Mouse (Mus musculus): Measurements from ENCODE around the gene Pafah1b2. TPM values are rescaled to one million over a fixed set of nuclear protein-coding genes. Genes with fewer than 3 reads are reported as not detected.

Gene Pafah1b2
- polyA plus RNA-seq, 1 experiment from 2014 or later: 57.6 TPM

DNA sequence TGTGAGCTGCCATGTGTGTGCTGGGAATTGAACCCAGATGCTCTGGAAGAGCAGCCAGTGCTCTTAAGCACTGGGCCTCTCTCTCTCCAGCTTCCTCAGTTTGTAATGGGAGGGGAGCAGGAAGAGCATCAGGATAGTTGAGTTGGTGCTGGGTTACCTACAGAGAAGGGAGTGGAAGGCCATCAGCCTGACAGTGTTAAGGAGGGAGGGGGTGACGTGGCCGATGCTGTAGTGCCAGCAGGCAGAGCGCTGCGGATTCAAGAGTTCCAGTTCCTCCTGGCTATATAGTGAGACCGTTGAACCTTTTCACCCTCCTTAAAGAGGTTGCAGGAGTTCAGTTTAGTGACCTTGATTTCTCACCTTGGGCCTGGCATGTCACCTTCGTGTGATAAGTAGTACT lies 18.5 kb upstream of the Pafah1b2 start:
- Histone ChIP-seq H3K27me3 (ENCODE audit: control insufficient read depth, insufficient read depth, low read depth, low read length) (no peaks in the 10 kb centered on the region), H3K9me3 (replicated peaks; ENCODE audit: control insufficient read depth, low read length) (no peaks in the 10 kb centered on the region), H3K9ac (ENCODE audit: low read depth, low read length) (no peak overlapping the region), H3K4me1 (ENCODE audit: control insufficient read depth, low read depth, low read length) (peaks cover 6% of the 10 kb centered on the region), H3K4me2 (ENCODE audit: low read depth, low read length) (no peak overlapping the region), H3K27ac (ENCODE audit: low read length) (no peak overlapping the region), H3K4me3 (ENCODE audit: low read depth, low read length) (no peak overlapping the region), H3K36me3 (ENCODE audit: control insufficient read depth, insufficient read depth) (no peaks in the 10 kb centered on the region)
- ATAC-seq (ENCODE audit: low read depth): no peak
- WGBS (ENCODE audit: insufficient replicate concordance): 63% methylated on average over 6 of the region's 6 CpGs

DNA sequence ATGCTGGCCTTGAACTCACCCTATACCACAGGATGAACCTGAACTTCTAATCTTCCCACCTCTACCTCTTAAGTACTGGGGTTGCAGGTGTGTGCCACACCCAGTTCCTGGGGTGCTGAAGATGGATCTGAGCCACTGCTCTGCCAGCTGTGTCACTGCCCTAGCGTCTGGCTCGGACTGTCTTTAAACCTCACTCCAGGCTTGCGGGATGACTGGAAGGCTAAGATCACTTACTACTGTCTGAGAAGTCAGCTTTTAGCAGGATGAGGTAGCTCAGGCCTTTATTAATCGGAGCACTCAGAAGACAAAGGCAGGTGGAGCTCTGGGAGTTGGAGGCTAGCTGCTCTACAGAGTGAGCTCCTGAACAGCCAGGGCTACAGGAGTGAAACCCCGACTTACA lies 17.7 kb upstream of the Pafah1b2 start:
- WGBS (ENCODE audit: insufficient replicate concordance): 70% methylated on average over 5 of the region's 5 CpGs
- H3K27ac ChIP-seq (ENCODE audit: low read length): no peak overlapping the region
- no peaks in the 10 kb centered on the region for H3K36me3 ChIP-seq (ENCODE audit: control insufficient read depth, insufficient read depth)
- no peak overlapping the region for H3K9ac ChIP-seq (ENCODE audit: low read depth, low read length)
- no peak overlapping the region for H3K4me3 ChIP-seq (ENCODE audit: low read depth, low read length)
- H3K27me3 ChIP-seq (ENCODE audit: control insufficient read depth, insufficient read depth, low read depth, low read length): no peaks in the 10 kb centered on the region
- ATAC-seq (ENCODE audit: low read depth): no peak
- H3K4me1 ChIP-seq (ENCODE audit: control insufficient read depth, low read depth, low read length): peaks cover 6% of the 10 kb centered on the region
- H3K9me3 ChIP-seq (replicated peaks; ENCODE audit: control insufficient read depth, low read length): no peaks in the 10 kb centered on the region
- H3K4me2 ChIP-seq (ENCODE audit: low read depth, low read length): no peak overlapping the region

DNA sequence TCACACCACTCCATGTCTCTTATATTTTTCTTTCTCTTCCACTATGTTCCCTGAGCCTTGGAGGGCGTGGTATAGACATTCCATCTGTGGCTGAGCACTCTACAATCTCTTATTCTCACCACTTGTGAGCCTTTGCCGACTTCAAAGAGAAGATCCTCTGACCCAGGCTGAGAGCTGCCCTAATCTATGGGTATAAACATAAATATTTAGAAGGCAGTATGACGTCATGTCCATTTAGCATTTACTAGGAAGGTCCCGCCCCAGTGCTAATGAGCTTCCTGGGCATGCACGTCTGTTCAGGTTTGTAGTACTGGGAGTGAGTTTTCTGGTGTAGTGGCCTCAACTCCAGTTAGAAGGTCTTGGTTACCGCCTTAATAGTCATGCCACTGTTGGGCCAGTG lies 17.0 kb upstream of the Pafah1b2 start:
- 63% methylated on average over 6 of the region's 6 CpGs for WGBS (ENCODE audit: insufficient replicate concordance)
- Histone ChIP-seq H3K9ac (ENCODE audit: low read depth, low read length) (no peak overlapping the region), H3K9me3 (replicated peaks; ENCODE audit: control insufficient read depth, low read length) (no peaks in the 10 kb centered on the region), H3K4me2 (ENCODE audit: low read depth, low read length) (no peak overlapping the region), H3K4me1 (ENCODE audit: control insufficient read depth, low read depth, low read length) (peaks cover 6% of the 10 kb centered on the region), H3K27ac (ENCODE audit: low read length) (no peak overlapping the region), H3K27me3 (ENCODE audit: control insufficient read depth, insufficient read depth, low read depth, low read length) (no peaks in the 10 kb centered on the region), H3K36me3 (ENCODE audit: control insufficient read depth, insufficient read depth) (no peaks in the 10 kb centered on the region), H3K4me3 (ENCODE audit: low read depth, low read length) (no peak overlapping the region)
- ATAC-seq (ENCODE audit: low read depth): no peak

DNA sequence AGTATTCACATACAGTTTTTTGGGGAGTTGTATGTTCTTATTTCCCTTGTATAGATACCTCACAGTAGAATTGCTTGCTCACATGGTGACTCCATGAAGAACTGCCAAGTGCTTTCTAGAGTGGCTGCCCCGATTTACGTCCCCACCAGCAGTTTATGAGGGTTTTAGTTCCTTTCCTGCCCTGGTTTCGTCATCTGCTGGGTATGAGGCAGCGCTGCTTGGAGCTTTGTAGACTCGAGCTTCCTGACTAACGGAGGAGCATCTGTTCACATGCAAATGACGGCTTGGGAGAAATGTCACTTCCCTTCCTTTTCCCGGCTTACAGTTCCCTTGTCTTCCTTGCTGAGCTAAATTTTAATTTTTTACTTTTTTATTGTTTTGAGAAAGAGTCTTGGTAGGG lies 15.5 kb upstream of the Pafah1b2 start:
- H3K4me2 ChIP-seq (ENCODE audit: low read depth, low read length): no peak overlapping the region
- 48% methylated on average over 8 of the region's 8 CpGs for WGBS (ENCODE audit: insufficient replicate concordance)
- H3K4me3 ChIP-seq (ENCODE audit: low read depth, low read length): no peak overlapping the region
- peaks cover 6% of the 10 kb centered on the region for H3K4me1 ChIP-seq (ENCODE audit: control insufficient read depth, low read depth, low read length)
- no peak overlapping the region for H3K9ac ChIP-seq (ENCODE audit: low read depth, low read length)
- H3K36me3 ChIP-seq (ENCODE audit: control insufficient read depth, insufficient read depth): no peaks in the 10 kb centered on the region
- no peak for ATAC-seq (ENCODE audit: low read depth)
- no peaks in the 10 kb centered on the region for H3K9me3 ChIP-seq (replicated peaks; ENCODE audit: control insufficient read depth, low read length)
- H3K27ac ChIP-seq (ENCODE audit: low read length): no peak overlapping the region
- H3K27me3 ChIP-seq (ENCODE audit: control insufficient read depth, insufficient read depth, low read depth, low read length): no peaks in the 10 kb centered on the region

GRCm38 (mm10) chr9:46026058-46026849 lies 13.8 kb upstream of the Pafah1b2 start:
- H3K4me2 ChIP-seq (ENCODE audit: low read depth, low read length): no peak overlapping the region
- no peak for ATAC-seq (ENCODE audit: low read depth)
- H3K9me3 ChIP-seq (replicated peaks; ENCODE audit: control insufficient read depth, low read length): no peaks in the 10 kb centered on the region
- peaks cover 4% of the 10 kb centered on the region for H3K4me1 ChIP-seq (ENCODE audit: control insufficient read depth, low read depth, low read length)
- no peaks in the 10 kb centered on the region for H3K36me3 ChIP-seq (ENCODE audit: control insufficient read depth, insufficient read depth)
- no peaks in the 10 kb centered on the region for H3K27me3 ChIP-seq (ENCODE audit: control insufficient read depth, insufficient read depth, low read depth, low read length)
- no peak overlapping the region for H3K4me3 ChIP-seq (ENCODE audit: low read depth, low read length)
- no peak overlapping the region for H3K27ac ChIP-seq (ENCODE audit: low read length)
- no peak overlapping the region for H3K9ac ChIP-seq (ENCODE audit: low read depth, low read length)
- 65% methylated on average over 9 of the region's 9 CpGs for WGBS (ENCODE audit: insufficient replicate concordance)

DNA sequence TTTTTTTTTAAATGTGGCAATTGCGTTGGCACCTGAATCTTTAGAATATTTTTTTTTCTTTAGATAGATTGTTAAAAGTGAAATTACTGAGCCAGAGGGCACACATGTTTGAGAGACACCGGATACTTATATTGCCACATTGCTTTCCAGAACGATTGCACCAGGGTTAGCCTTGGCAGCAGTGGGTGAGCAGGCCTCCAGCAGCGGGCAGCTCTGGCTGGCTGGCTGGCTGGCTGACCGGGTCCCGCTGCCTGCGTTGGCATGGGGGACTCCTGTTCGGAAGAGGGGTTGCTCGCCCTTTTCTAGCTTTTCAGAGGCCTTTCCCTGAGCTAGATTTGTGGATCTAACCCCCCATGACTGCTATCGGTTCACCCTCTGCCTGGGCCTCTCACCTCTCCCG lies 11.1 kb upstream of the Pafah1b2 start:
- 74% methylated on average over 11 of the region's 11 CpGs for WGBS (ENCODE audit: insufficient replicate concordance)
- H3K9me3 ChIP-seq (replicated peaks; ENCODE audit: control insufficient read depth, low read length): no peaks in the 10 kb centered on the region
- H3K36me3 ChIP-seq (ENCODE audit: control insufficient read depth, insufficient read depth): no peaks in the 10 kb centered on the region
- no peak overlapping the region for H3K4me2 ChIP-seq (ENCODE audit: low read depth, low read length)
- no peaks in the 10 kb centered on the region; the same call in 1 of the 2 replicates for H3K4me1 ChIP-seq (ENCODE audit: control insufficient read depth, low read depth, low read length)
- no peak overlapping the region for H3K9ac ChIP-seq (ENCODE audit: low read depth, low read length)
- H3K4me3 ChIP-seq (ENCODE audit: low read depth, low read length): no peak overlapping the region
- no peak for ATAC-seq (ENCODE audit: low read depth)
- H3K27ac ChIP-seq (ENCODE audit: low read length): no peak overlapping the region
- no peaks in the 10 kb centered on the region for H3K27me3 ChIP-seq (ENCODE audit: control insufficient read depth, insufficient read depth, low read depth, low read length)

GRCm38 (mm10) chr9:46019975-46020374 lies 7.5 kb upstream of the Pafah1b2 start:
- Histone ChIP-seq H3K27ac (ENCODE audit: low read length) (no peak overlapping the region), H3K4me2 (ENCODE audit: low read depth, low read length) (no peak overlapping the region), H3K36me3 (ENCODE audit: control insufficient read depth, insufficient read depth) (no peaks in the 10 kb centered on the region), H3K4me1 (ENCODE audit: control insufficient read depth, low read depth, low read length) (peaks cover 10% of the 10 kb centered on the region), H3K4me3 (ENCODE audit: low read depth, low read length) (no peak overlapping the region), H3K27me3 (ENCODE audit: control insufficient read depth, insufficient read depth, low read depth, low read length) (no peaks in the 10 kb centered on the region), H3K9me3 (replicated peaks; ENCODE audit: control insufficient read depth, low read length) (no peaks in the 10 kb centered on the region), H3K9ac (ENCODE audit: low read depth, low read length) (no peak overlapping the region)
- ATAC-seq (ENCODE audit: low read depth): no peak
- 75% methylated on average over 6 of the region's 6 CpGs for WGBS (ENCODE audit: insufficient replicate concordance)

DNA sequence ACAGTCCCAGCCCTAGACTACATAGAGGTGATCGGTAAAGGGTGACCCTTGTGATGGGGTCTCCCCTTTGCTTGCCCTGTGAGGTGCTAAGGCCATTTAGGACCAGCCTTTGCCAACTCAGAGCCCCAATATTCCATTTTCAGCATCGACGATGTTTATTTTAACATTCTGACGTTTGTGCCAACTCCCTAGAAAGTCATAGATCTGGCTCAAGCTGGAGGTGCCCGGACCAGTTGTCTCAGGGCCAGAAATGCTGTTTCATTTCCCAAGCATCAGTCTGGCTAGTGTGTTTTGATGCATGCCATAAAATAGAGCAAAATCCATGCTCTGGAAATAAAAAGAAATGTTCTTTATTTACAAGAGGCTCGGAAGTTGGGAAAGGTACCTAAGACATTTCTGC lies 5.8 kb upstream of the Pafah1b2 start:
- ATAC-seq (ENCODE audit: low read depth): no peak
- Histone ChIP-seq H3K4me3 (ENCODE audit: low read depth, low read length) (no peak overlapping the region), H3K4me1 (ENCODE audit: control insufficient read depth, low read depth, low read length) (peaks cover 21% of the 10 kb centered on the region), H3K27ac (ENCODE audit: low read length) (no peak overlapping the region), H3K36me3 (ENCODE audit: control insufficient read depth, insufficient read depth) (no peaks in the 10 kb centered on the region), H3K4me2 (ENCODE audit: low read depth, low read length) (no peak overlapping the region), H3K27me3 (ENCODE audit: control insufficient read depth, insufficient read depth, low read depth, low read length) (no peaks in the 10 kb centered on the region), H3K9ac (ENCODE audit: low read depth, low read length) (no peak overlapping the region), H3K9me3 (replicated peaks; ENCODE audit: control insufficient read depth, low read length) (no peaks in the 10 kb centered on the region)
- WGBS (ENCODE audit: insufficient replicate concordance): 80% methylated on average over 6 of the region's 6 CpGs

DNA sequence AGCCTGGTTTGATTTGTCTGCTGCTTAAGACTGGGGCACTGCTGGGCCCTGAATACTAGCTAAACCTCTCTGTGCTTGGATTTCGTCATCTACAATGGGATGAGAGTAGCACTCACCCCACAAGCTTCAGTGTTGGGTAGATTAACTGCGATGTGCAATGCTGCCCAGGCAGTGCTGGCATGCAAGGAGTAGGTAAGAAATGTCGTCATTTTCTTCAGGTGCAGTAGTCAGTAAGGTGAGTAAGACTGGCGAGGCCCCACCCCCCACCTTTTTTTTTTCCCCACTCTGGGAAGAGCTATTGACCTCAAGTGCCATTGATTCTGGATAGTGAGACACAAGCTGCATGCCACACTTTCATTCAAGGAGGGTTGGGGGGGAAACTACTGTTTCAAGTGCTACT lies 3.9 kb upstream of the Pafah1b2 start:
- no peak overlapping the region for H3K4me2 ChIP-seq (ENCODE audit: low read depth, low read length)
- H3K9me3 ChIP-seq (replicated peaks; ENCODE audit: control insufficient read depth, low read length): no peaks in the 10 kb centered on the region
- no peak overlapping the region for H3K27ac ChIP-seq (ENCODE audit: low read length)
- H3K9ac ChIP-seq (ENCODE audit: low read depth, low read length): no peak overlapping the region
- no peak overlapping the region for H3K4me3 ChIP-seq (ENCODE audit: low read depth, low read length)
- H3K4me1 ChIP-seq (ENCODE audit: control insufficient read depth, low read depth, low read length): peaks cover 31% of the 10 kb centered on the region
- WGBS (ENCODE audit: insufficient replicate concordance): 57% methylated on average over 4 of the region's 4 CpGs
- no peaks in the 10 kb centered on the region for H3K27me3 ChIP-seq (ENCODE audit: control insufficient read depth, insufficient read depth, low read depth, low read length)
- no peak for ATAC-seq (ENCODE audit: low read depth)
- no peaks in the 10 kb centered on the region for H3K36me3 ChIP-seq (ENCODE audit: control insufficient read depth, insufficient read depth)
